Mouse (Mus musculus) MEL (cell line): ENCODE measurements around the gene Rela. TPM values are rescaled to one million over a fixed set of nuclear protein-coding genes. Genes with fewer than 3 reads are reported as not detected.

Source experiments
- DNase-seq: peaks from one replicate; pipeline ENCODE4 v3.0.0; 2011; ENCODE audit warnings: low read depth, low spot score
- H3K27ac ChIP-seq: 2 replicates; pipeline ENCODE4 v1.5.1; 2012; ENCODE audit warnings: low read depth, mild to moderate bottlenecking, control low read depth, low read length, moderate library complexity; ENCODE audit not compliant: control insufficient read depth
- H3K27me3 ChIP-seq, 2 experiments: fragments of 150-350 bp in 1 of 2; sonication (generic) in 1 of 2; 2 replicates each; pipeline ENCODE4 v1.6.1; 2012; ENCODE audit warnings: low read length in 2 of 2, mild to moderate bottlenecking in 2 of 2, improper control_type of control experiment in 1 of 2, moderate library complexity in 1 of 2; ENCODE audit not compliant: insufficient read depth in 2 of 2, control insufficient read depth in 1 of 2
- H3K36me3 ChIP-seq, 2 experiments: 2 replicates each; pipeline ENCODE4 v1.6.1; 2012 to 2014; ENCODE audit warnings: low read length in 2 of 2, improper control_type of control experiment in 1 of 2, inconsistent platforms in 1 of 2, mild to moderate bottlenecking in 1 of 2; ENCODE audit not compliant: insufficient read depth in 2 of 2, control insufficient read depth in 1 of 2
- H3K4me1 ChIP-seq, 2 experiments: fragments of 150-350 bp in 1 of 2; sonication (generic) in 1 of 2; 2 replicates each; pipeline ENCODE4 v1.6.1; 2012; ENCODE audit warnings: low read length in 2 of 2, improper control_type of control experiment in 1 of 2, mild to moderate bottlenecking in 1 of 2; ENCODE audit not compliant: insufficient read depth in 2 of 2, control insufficient read depth in 1 of 2
- H3K4me3 ChIP-seq, 2 experiments: fragments of 150-350 bp in 1 of 2; sonication (generic) in 1 of 2; 2 replicates each; pipeline ENCODE4 v1.5.1; 2012; ENCODE audit warnings: low read depth in 2 of 2, low read length in 2 of 2, mild to moderate bottlenecking in 2 of 2, moderate library complexity in 2 of 2, control low read depth in 1 of 2, improper control_type of control experiment in 1 of 2; ENCODE audit not compliant: control insufficient read depth in 1 of 2, insufficient read depth in 1 of 2
- H3K79me2 ChIP-seq: 2 replicates; pipeline ENCODE4 v1.6.1; 2012; ENCODE audit warnings: mild to moderate bottlenecking, low read length, moderate library complexity; ENCODE audit not compliant: control insufficient read depth, poor library complexity, insufficient read depth
- H3K9ac ChIP-seq: 2 replicates; pipeline ENCODE4 v1.6.1; 2012; ENCODE audit warnings: low read depth, mild to moderate bottlenecking, control low read depth, low read length, moderate library complexity; ENCODE audit not compliant: control insufficient read depth, poor library complexity, severe bottlenecking
- H3K9me3 ChIP-seq: fragments of 150-350 bp; sonication (generic); replicated peaks from 2 replicates; pipeline ENCODE4 v1.6.1; 2012; ENCODE audit warnings: mild to moderate bottlenecking, low read length, improper control_type of control experiment, moderate library complexity; ENCODE audit not compliant: insufficient read depth
- CHD1 ChIP-seq: IDR thresholded peaks from 2 replicates; pipeline ENCODE4 v1.6.1; 2012; ENCODE audit warnings: low read depth, mild to moderate bottlenecking, inconsistent platforms, low read length, improper control_type of control experiment
- E2F4 ChIP-seq: IDR thresholded peaks from 2 replicates; pipeline ENCODE4 v1.6.1; 2011; ENCODE audit warnings: low read depth, low read length, improper control_type of control experiment, borderline replicate concordance
- EP300 ChIP-seq, 2 experiments: IDR thresholded peaks; 2 replicates each; pipeline ENCODE4 v1.6.1; 2011; ENCODE audit warnings: improper control_type of control experiment in 2 of 2, low read length in 2 of 2, low read depth in 1 of 2, mild to moderate bottlenecking in 1 of 2
- ETS1 ChIP-seq: IDR thresholded peaks from 2 replicates; pipeline ENCODE4 v1.6.1; 2012; ENCODE audit warnings: low read depth, mild to moderate bottlenecking, inconsistent platforms, low read length, improper control_type of control experiment, moderate library complexity
- GABPA ChIP-seq: IDR thresholded peaks from 2 replicates; pipeline ENCODE4 v1.6.1; 2012; ENCODE audit warnings: low read depth, mild to moderate bottlenecking, inconsistent platforms, low read length, improper control_type of control experiment, moderate library complexity
- GATA1 ChIP-seq: IDR thresholded peaks from 2 replicates; pipeline ENCODE4 v1.6.1; 2011; ENCODE audit warnings: low read depth, low read length, improper control_type of control experiment
- JUND ChIP-seq: IDR thresholded peaks from 2 replicates; pipeline ENCODE4 v1.6.1; 2011; ENCODE audit warnings: low read depth, mild to moderate bottlenecking, improper control_type of control experiment, low read length
- MAFK ChIP-seq: IDR thresholded peaks from 2 replicates; pipeline ENCODE4 v1.6.1; 2011; ENCODE audit warnings: low read depth, mild to moderate bottlenecking, low read length, improper control_type of control experiment, borderline replicate concordance
- MAX ChIP-seq: IDR thresholded peaks from 2 replicates; pipeline ENCODE4 v1.6.1; 2011; ENCODE audit warnings: low read length, improper control_type of control experiment
- MAZ ChIP-seq: IDR thresholded peaks from 2 replicates; pipeline ENCODE4 v1.6.1; 2012; ENCODE audit warnings: low read depth, mild to moderate bottlenecking, inconsistent platforms, low read length, improper control_type of control experiment
- MEF2A ChIP-seq: IDR thresholded peaks from 2 replicates; pipeline ENCODE4 v1.6.1; 2014; ENCODE audit warnings: low read depth, mild to moderate bottlenecking, inconsistent platforms, low read length, improper control_type of control experiment; ENCODE audit not compliant: poor library complexity, insufficient replicate concordance, severe bottlenecking; ENCODE audit errors: extremely low read depth
- MXI1 ChIP-seq: IDR thresholded peaks from 2 replicates; pipeline ENCODE4 v1.6.1; 2011; ENCODE audit warnings: mild to moderate bottlenecking, low read depth, low read length, improper control_type of control experiment
- MYC ChIP-seq: IDR thresholded peaks from 2 replicates; pipeline ENCODE4 v1.6.1; 2011; ENCODE audit warnings: low read depth, mild to moderate bottlenecking, low read length, improper control_type of control experiment, moderate library complexity
- NELFE ChIP-seq: IDR thresholded peaks from 2 replicates; pipeline ENCODE4 v1.6.1; 2011; ENCODE audit warnings: low read depth, low read length, improper control_type of control experiment
- NRF1 ChIP-seq: IDR thresholded peaks from 2 replicates; pipeline ENCODE4 v1.6.1; 2014; ENCODE audit warnings: low read depth, mild to moderate bottlenecking, inconsistent platforms, low read length, improper control_type of control experiment, moderate library complexity; ENCODE audit not compliant: poor library complexity, insufficient read depth, severe bottlenecking
- POLR2A ChIP-seq, 2 experiments: IDR thresholded peaks; 2 replicates each; pipeline ENCODE4 v1.6.1; 2011 to 2012; ENCODE audit warnings: low read length in 2 of 2, mild to moderate bottlenecking in 2 of 2, control low read depth in 1 of 2, improper control_type of control experiment in 1 of 2, low read depth in 1 of 2, moderate library complexity in 1 of 2; ENCODE audit not compliant: control insufficient read depth in 1 of 2, insufficient read depth in 1 of 2, poor library complexity in 1 of 2
- POLR2AphosphoS5 ChIP-seq: IDR thresholded peaks from 2 replicates; pipeline ENCODE4 v1.6.1; 2012; ENCODE audit warnings: low read depth, borderline replicate concordance, mild to moderate bottlenecking, inconsistent platforms, low read length, moderate library complexity, mixed read lengths
- RAD21 ChIP-seq: IDR thresholded peaks from 2 replicates; pipeline ENCODE4 v1.6.1; 2011; ENCODE audit warnings: mild to moderate bottlenecking, low read depth, low read length, improper control_type of control experiment
- RCOR1 ChIP-seq: IDR thresholded peaks from 2 replicates; pipeline ENCODE4 v1.6.1; 2012; ENCODE audit warnings: low read depth, mild to moderate bottlenecking, inconsistent platforms, low read length, improper control_type of control experiment
- SIN3A ChIP-seq: IDR thresholded peaks from 2 replicates; pipeline ENCODE4 v1.6.1; 2012; ENCODE audit warnings: low read length, improper control_type of control experiment, inconsistent platforms
- TAL1 ChIP-seq: IDR thresholded peaks from 2 replicates; pipeline ENCODE4 v1.6.1; 2012; ENCODE audit warnings: mild to moderate bottlenecking, inconsistent platforms, low read length, moderate library complexity, mixed read lengths
- TBP ChIP-seq: IDR thresholded peaks from 2 replicates; pipeline ENCODE4 v1.8.0; 2011; ENCODE audit warnings: low read depth, low read length, improper control_type of control experiment
- UBTF ChIP-seq: IDR thresholded peaks from 2 replicates; pipeline ENCODE4 v1.6.1; 2012; ENCODE audit warnings: low read depth, mild to moderate bottlenecking, inconsistent platforms, low read length, improper control_type of control experiment, moderate library complexity, borderline replicate concordance; ENCODE audit not compliant: insufficient read depth
- USF1 ChIP-seq: IDR thresholded peaks from 2 replicates; pipeline ENCODE4 v1.6.1; 2014; ENCODE audit warnings: low read depth, mild to moderate bottlenecking, inconsistent platforms, low read length, improper control_type of control experiment, moderate library complexity
- ZC3H11A ChIP-seq: IDR thresholded peaks from 2 replicates; pipeline ENCODE4 v1.6.1; 2012; ENCODE audit warnings: low read depth, mild to moderate bottlenecking, inconsistent platforms, low read length, improper control_type of control experiment
- ZKSCAN1 ChIP-seq: IDR thresholded peaks from 2 replicates; pipeline ENCODE4 v1.6.1; 2012; ENCODE audit warnings: low read depth, mild to moderate bottlenecking, inconsistent platforms, low read length, improper control_type of control experiment, moderate library complexity
- ZNF384 ChIP-seq: IDR thresholded peaks from 2 replicates; pipeline ENCODE4 v1.6.1; 2012; ENCODE audit warnings: low read depth, mild to moderate bottlenecking, inconsistent platforms, low read length, improper control_type of control experiment
- polyA plus RNA-seq, 2 experiments: library from polyadenylated mRNA; stranded (reverse) in 1 of 2; unstranded in 1 of 2; fragments of >175 nt in 1 of 2; fragments of >200 nt in 1 of 2; gene quantifications; 2 replicates each; pipeline versions ENCODE4 v1.2.1 to v1.2.4; 2012; ENCODE audit warnings: low replicate concordance in 2 of 2, low read depth in 1 of 2; ENCODE audit not compliant: insufficient read length in 2 of 2, insufficient read depth in 1 of 2, missing spikeins in 1 of 2
- total RNA-seq: library from RNA; depleted of rRNA; stranded (reverse); fragments of 300-350 nt; gene quantifications from 2 replicates; pipeline ENCODE4 v1.2.3, GENCODE M21; 2012

The Rela gene
- total and polyA plus RNA-seq, 3 experiments: 16.4 to 61.7 TPM; not detected in 1

DNA sequence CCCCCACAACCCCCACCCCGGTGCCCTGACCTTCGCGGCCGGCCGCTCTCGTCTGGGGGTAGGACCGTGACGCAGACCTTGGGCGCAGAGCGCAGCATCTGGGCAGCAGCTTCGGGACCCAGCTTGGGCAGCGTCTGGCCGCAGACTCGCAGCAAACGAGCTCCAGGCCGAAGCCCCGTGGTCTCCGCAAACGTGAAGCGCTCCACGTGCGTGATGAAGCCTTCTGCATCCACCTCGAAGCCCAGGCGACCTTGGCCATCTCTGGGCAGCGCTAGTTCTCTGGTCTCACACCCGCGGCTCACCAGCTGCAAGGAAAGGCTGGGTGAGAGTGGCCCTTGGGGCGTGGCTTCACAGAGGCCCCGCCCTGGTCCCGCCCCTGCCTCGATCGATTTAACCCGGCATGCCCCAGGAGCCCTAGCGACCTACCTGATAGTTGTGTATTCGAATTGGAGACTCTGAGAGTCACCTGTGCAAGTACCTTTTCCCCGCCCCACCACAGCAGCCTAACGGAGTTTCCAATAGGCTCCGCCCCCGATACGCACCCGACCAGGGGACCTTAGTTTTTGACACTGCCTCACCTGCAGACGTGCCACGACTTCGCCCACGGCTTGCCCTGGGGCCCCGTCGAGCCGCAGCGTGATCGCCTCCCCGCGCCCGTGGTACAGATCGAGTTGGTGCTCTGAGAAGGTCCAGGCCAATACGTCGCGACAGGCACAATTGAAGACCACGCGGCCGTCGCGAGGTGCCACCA, 16.9 kb downstream of the Rela start:
- Histone ChIP-seq H3K9ac (no peak overlapping the region), H3K36me3 (no peaks in the 10 kb centered on the region), H3K4me3 (no peak overlapping the region), H3K79me2 (no peaks in the 10 kb centered on the region), H3K4me1 (0 out of 4 replicates have a peak, but pooled peaks cover 0 to 4% of the 10 kb centered on the region in 2 experiments), H3K27ac (no peak overlapping the region), H3K27me3 (no peaks in the 10 kb centered on the region), H3K9me3 (no peaks in the 10 kb centered on the region)
- no peak for DNase-seq
- TF ChIP-seq POLR2AphosphoS5 (no peak), ZNF384 (no peak), JUND (no peak), MAX (no peak), RAD21 (no peak), GABPA (no peak), CHD1 (no peak), MYC (no peak), EP300 (IDR thresholded peaks at IDR 0.05; ENCODE audit: low read depth in 1 of 2, low read length in 2 of 2) (no peak), GATA1 (no peak), ZC3H11A (no peak), NELFE (no peak)

DNA sequence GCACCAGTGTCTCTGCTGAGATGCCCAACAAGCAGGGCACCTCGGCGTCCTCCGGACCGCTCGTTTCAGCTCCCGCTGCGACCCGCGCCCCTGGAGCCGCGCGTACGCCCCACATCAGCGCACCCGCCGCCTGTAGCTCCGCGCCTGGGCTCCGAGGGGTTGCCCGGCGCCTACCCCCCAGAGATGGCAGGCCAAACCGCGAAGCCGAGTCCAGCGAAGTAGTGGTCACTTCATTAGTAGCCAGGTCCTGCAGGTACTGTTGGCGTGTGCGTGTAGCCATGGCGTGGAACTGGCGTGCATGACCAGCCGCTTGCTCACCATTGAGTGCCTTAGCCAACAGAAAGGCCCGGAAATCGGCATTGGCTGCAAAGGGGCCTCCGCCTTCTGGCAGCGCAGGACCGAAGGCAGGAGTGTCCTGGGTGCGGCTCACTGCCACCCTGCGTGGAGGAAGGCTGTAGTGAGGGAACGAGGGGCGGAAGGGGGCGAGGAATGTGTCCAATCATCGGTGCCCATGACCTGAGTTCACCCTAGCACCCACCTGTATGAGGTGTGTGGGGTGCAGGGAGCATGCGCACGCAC, 17.5 kb downstream of the Rela start:
- TF ChIP-seq MXI1 (no peak), POLR2A (IDR thresholded peaks at IDR 0.05; ENCODE audit: control insufficient read depth in 1 of 2, insufficient read depth in 1 of 2, low read depth in 1 of 2, low read length in 2 of 2, poor library complexity in 1 of 2) (no peak), GATA1 (no peak), E2F4 (no peak), TBP (no peak), MEF2A (no peak), RAD21 (no peak), NELFE (no peak), UBTF (no peak), MAZ (no peak), POLR2AphosphoS5 (no peak), RCOR1 (no peak), ETS1 (no peak), USF1 (no peak), MAFK (no peak), SIN3A (no peak), NRF1 (no peak), ZKSCAN1 (no peak), TAL1 (no peak)
- TF ChIP-seq, all 39 proteins: peak for 0
- no peak for DNase-seq
- Histone ChIP-seq H3K27me3 (no peaks in the 10 kb centered on the region), H3K27ac (no peak overlapping the region), H3K36me3 (no peaks in the 10 kb centered on the region), H3K4me1 (no peaks in the 10 kb centered on the region), H3K79me2 (no peaks in the 10 kb centered on the region), H3K9me3 (no peaks in the 10 kb centered on the region), H3K4me3 (no peak overlapping the region), H3K9ac (no peak overlapping the region)
